Mouse (Mus musculus) heart, adult 18-20 months (tissue): ENCODE data around the gene Mpdu1. TPM values are rescaled to one million over a fixed set of nuclear protein-coding genes. Genes with fewer than 3 reads are reported as not detected.
"Not testable (repeated sequence)": the region's sequence is repeated elsewhere in the genome, so short reads cannot be mapped to it uniquely, and the experiment has no call there.

Source experiments
- DNase-seq, 2 experiments: peaks; one replicate each; pipeline ENCODE4 v3.0.0; 2021 to 2022; ENCODE audit warnings: mixed read lengths in 1 of 2
- microRNA-seq, 2 experiments: library from miRNA; unstranded; fragments of <30 nt; microRNA quantifications; one replicate each; pipeline ENCODE4 v1.2.0; 2022
- total RNA-seq, 2 experiments: library from RNA; stranded (reverse); gene quantifications; 2 replicates each; pipeline ENCODE4 v1.2.3; 2021

Gene Mpdu1
- total RNA-seq, 2 experiments from 2014 or later: 12.3 to 15.6 TPM

DNA sequence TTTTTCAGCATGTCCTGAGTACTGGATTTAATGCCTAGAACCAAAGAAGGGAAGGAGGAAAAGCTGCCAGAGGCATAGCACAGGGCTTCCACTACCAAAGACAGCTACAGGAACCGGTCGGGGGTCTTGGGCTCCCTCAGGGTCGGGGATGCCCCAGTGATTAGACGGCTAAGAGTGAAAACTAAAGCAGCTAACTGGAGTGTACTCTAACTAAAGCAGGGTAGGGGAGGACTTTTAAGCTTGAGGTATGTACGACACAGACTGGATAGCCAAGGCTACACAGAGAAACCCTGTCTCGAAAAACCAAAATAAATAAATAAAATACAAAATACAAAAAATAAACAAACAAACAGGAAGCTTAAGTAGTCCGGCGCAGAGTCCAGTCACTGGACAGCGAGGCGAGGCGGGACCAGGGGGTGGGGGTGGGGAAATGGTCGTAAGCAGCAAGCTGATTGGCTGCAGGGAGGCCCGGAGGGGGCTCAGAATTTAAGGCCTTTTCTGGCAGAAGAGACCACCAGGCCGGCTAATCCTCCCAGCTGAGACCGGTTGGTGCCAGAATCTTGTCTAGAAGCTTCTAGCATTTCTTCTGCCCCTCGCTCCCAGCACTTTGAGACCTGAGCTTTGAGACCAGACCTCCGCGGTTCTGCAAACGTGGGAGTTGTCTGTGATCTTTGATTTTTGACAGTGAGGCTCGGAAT, 40.7 kb downstream of the Mpdu1 start, which contains the start of gene Sat2:
Gene Sat2, plus strand, starts transcription at position 454 of the 698 bp plus-strand sequence.
- peak; percentile 65 to 78 for DNase-seq

DNA sequence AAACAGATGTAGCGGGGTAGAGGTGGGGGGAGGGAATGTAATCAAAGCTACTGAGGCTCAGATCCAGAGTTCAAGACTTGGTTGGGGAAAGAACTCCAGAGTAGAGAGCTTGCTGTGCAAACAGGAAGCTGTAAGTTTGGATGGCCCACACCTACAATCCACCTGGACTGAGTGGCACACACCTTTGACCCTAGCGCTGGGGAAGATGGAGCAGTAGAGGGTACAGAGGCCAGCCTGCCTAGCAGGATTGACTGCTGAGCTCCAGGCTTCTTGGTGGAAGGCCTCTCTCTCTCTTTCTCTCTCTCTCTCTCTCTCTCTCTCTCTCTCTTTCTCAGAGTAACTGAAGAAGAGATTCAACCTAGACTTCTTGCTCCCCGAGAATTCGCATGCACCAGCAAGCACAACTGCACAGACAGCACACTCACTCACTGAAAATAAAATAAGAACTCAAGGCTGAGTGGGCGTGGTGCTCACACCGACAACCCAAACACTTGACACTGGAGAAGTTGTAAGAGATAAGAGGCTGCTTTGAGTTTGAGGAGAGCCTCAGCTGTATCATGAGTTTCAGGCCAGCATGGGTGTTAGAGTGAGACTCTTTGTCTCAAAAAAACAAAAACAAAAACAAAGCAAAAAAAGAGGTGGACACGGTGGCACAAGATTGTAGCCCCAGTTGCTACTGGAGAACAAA, 41.9 kb downstream of the Mpdu1 start:
- no peak for DNase-seq

DNA sequence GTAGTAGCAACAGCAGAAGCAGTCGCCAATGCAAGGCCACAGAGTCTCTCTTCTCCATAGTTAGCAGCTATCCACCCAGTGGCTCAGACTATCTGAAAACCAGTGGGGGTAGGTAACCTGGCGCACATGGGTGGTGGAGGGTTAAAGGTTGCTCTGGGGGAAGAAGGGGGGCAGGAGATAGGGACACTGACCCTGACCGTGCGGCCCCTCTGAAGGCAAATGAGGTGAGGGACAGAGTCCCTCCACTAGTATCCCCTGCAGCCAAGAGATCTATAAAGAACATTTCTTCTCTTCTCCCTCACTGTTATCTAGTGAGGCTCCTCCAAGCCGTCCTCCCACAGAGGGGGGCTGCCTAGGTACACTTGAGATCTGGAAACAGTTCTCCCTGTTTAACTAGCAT, 44.6 kb downstream of the Mpdu1 start, which contains the start of gene Shbg:
Gene Shbg, minus strand, starts transcription at position 101 of the 400 bp plus-strand sequence.
- DNase-seq: no peak

DNA sequence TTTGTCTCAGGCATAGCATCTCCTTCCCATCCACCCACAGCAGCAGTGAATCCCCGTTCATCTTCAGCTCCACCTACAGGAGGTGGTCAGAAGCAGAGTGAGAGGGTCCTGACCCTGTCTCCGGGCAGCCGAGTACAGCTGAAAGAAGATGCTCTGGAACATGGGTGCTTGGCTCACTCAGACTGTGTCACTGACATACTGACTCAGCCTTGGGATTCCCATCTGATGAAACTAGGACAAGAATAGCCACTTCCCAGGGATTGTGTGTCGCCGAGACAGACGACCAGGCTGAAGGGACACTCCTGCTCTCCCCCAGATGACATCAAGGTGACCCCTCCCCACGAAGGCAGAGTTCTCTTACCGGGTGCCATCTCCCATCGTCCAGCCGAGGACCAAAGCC, 45.7 kb downstream of the Mpdu1 start:
- DNase-seq: no peak

DNA sequence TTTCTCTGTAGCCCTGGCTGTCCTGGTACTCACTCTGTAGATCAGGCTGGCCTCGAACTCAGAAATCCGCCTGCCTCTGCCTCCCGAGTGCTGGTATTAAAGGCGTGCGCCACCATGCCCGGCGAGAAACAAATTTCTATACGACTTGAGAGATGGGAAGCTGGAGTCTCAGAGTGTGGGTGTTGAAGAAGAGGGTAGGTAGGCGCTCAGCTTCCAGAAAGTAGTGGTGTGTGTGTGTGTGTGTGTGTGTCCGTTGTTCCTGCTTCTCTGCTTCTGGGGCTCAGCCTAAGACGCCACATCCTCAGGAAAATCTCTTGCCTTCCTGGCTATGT, 48.2 kb downstream of the Mpdu1 start:
- not testable (repeated sequence) for DNase-seq

DNA sequence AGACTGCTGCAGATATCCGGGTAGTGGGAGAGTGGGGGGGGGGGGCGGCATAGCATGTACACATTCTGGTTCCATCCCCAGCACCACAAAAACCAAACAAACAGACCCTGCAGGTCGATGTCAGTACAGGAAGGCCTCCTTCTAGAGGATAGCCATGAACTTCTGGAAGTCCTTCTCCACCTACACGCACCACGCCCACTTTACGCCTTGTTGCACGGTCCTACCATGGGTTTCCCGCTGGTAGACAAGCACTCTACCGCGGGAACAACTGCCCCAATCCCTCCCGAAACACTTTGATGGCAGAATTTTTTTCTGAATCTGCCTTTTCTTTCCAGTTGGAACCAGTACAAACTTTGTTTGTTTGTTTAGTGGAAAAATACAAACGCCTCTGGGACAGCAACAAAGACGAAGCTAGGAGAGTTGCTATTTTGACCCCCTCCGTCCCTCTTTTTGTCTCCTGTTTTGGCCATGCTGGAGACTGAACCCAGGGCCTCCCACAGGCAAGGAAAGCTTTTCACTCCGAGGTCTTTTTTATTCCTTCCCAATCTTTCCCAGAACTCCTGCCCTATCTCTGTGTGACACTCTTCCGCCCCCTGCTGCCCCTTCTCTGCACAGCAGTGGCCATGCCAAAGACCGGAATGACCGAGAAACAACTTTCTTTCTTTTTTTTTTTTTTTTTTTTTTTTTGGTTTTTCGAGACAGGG, 48.7 kb downstream of the Mpdu1 start:
- peak; percentile 85 to 95 for DNase-seq

DNA sequence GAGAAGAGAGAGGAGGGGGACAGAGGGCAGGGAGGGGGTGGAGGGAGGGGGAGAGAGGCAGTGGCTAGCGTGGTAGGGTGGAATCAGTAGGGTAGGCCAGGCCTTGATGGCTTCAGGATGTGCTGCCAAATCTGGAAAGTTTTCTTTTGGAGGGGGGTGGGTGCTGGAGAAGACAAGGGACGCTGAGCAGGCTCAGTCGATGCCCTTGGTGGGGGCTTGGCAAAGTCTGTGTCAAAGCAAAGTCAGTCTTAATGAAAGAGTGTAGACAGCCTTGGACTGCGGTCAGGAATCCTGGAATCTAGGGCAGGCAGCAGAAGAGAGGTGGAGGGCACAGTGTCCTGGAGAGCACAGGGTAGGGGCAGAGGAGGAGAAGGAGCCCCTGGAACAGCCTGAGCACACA, 51.5 kb downstream of the Mpdu1 start:
- DNase-seq: no peak

DNA sequence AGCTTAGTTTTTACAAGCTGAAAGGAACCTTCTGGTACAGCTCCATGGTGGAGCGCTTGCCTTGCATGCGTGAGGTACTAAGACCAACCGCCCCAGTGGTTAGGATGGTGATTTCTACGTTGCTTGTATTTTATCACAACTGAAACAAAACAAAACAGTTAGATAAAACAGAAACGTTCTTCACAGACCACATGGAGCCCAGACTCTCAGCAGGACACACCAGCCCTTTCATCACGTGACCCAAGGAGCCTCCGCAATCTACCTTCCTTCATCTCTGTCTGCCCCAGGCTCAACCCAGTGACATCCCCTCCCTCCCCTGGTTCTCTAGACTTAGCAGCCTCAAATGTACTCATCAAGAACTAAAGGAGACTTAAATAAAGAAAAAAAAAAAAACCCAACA, 53.0 kb downstream of the Mpdu1 start:
- no peak for DNase-seq

DNA sequence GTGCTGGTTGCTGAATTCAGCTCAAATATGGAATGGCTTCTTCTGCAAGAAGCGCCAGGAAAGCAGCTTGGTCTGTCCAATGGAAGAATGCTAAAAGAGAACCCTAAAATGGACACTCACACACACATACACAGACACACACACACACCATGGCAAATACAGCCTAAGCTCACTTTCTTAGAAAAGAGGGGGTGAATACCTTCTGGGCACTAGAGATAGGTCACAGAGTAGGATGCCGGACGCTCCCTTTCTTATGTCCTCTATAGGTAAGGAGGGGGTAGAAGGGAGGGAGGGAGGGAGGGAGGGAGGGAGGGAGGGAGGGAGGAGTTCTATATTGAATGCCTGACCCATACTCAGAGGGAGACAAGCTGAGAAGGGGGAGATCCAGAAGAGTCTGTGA, 53.9 kb downstream of the Mpdu1 start:
- no peak for DNase-seq

DNA sequence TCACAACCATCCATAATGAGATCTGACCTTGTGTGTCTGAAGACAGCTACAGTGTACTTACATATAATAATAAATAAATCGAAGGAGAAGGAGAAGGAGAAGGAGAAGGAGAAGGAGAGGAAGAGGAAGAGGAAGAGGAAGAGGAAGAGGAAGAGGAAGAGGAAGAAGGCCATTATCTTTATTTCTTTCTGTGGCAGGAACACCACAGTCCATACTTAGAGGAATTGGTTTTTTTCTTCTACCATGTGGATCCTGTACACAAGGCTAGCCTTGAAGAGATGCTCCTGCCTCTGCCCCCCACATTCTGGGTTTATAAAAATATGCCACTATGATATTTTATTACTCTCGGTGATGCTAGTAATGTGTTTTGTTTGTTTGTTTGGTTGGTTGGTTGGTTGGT, 55.6 kb downstream of the Mpdu1 start:
- DNase-seq: no peak

Small RNA genes lying within 50 kb of the gene (microRNA-seq; reads per million reads assigned to microRNA genes)
- gene Mir1934: 5.4 to 7.2 reads per million in 2 experiments
- 0 reads per million in 2 experiments for gene Mir467f

Other genes starting within 250 kb of the Mpdu1 start
- gene Kdm6b, start 249.0 kb downstream of the Mpdu1 start, total RNA-seq: 10 to 100 TPM; 15.8 to 18.0 TPM
- under 1 TPM; 0.10 to 0.51 TPM for gene Dnah2, start 113.5 kb downstream of the Mpdu1 start, total RNA-seq
- gene Efnb3, start 102.4 kb downstream of the Mpdu1 start, total RNA-seq: 100 to 1,000 TPM; 111 to 140 TPM
- 1 to 10 TPM; 5.0 to 5.4 TPM for gene Wrap53, start 82.4 kb downstream of the Mpdu1 start, total RNA-seq
- 10 to 100 TPM; 15.0 to 15.5 TPM for gene Trp53, start 82.3 kb downstream of the Mpdu1 start, total RNA-seq
- gene Atp1b2, start 56.7 kb downstream of the Mpdu1 start, total RNA-seq: 10 to 100 TPM; 15.2 to 16.4 TPM
- not detected for gene Shbg, start 44.7 kb downstream of the Mpdu1 start, total RNA-seq
- 1 to 10 TPM; 3.3 to 3.8 TPM for gene Sat2, start 40.6 kb downstream of the Mpdu1 start, total RNA-seq
- gene Fxr2, start 29.7 kb downstream of the Mpdu1 start, total RNA-seq: 10 to 100 TPM; 91.3 to 97.2 TPM
- gene Sox15, start 7.3 kb downstream of the Mpdu1 start, total RNA-seq: not detected
- gene Cd68, start 3.5 kb upstream of the Mpdu1 start, total RNA-seq: 10 to 100 TPM in 1 of 2 experiments, 1 to 10 TPM in 1; 7.3 to 10.5 TPM
- 100 to 1,000 TPM; 185 to 188 TPM for gene Eif4a1, start 9.8 kb upstream of the Mpdu1 start, total RNA-seq
- gene Senp3, start 19.4 kb upstream of the Mpdu1 start, total RNA-seq: 10 to 100 TPM; 27.3 to 35.1 TPM
- 1 to 10 TPM; 1.5 to 1.7 TPM for gene Tnfsf13, start 23.1 kb upstream of the Mpdu1 start, total RNA-seq
- 10 to 100 TPM; 16.9 to 17.1 TPM for gene Tnfsf12, start 33.2 kb upstream of the Mpdu1 start, total RNA-seq
- 1 to 10 TPM; 2.5 to 4.1 TPM for gene Tnfsfm13, start 33.5 kb upstream of the Mpdu1 start, total RNA-seq
- 10 to 100 TPM; 27.4 to 33.4 TPM for gene Polr2a, start 96.0 kb upstream of the Mpdu1 start, total RNA-seq
- gene Slc35g3, start 99.3 kb upstream of the Mpdu1 start, total RNA-seq: not detected
- gene Zbtb4, start 103.3 kb upstream of the Mpdu1 start, total RNA-seq: 10 to 100 TPM; 41.7 to 44.7 TPM
- gene Chrnb1, start 133.3 kb upstream of the Mpdu1 start, total RNA-seq: 1 to 10 TPM; 2.0 to 4.6 TPM
- 1 to 10 TPM; 2.6 to 3.0 TPM for gene Fgf11, start 139.2 kb upstream of the Mpdu1 start, total RNA-seq
- gene Tmem102, start 143.0 kb upstream of the Mpdu1 start, total RNA-seq: under 1 TPM; 0.17 to 0.49 TPM
- not detected for gene Gm39566, start 152.7 kb upstream of the Mpdu1 start, total RNA-seq
- gene Spem2, start 155.8 kb upstream of the Mpdu1 start, total RNA-seq: not detected
- not detected for gene Spem1, start 159.5 kb upstream of the Mpdu1 start, total RNA-seq
- gene Nlgn2, start 175.1 kb upstream of the Mpdu1 start, total RNA-seq: 1 to 10 TPM; 3.3 to 3.9 TPM
- gene Tmem256, start 175.9 kb upstream of the Mpdu1 start, total RNA-seq: 100 to 1,000 TPM; 232 to 246 TPM
- 10 to 100 TPM; 19.6 to 21.4 TPM for gene Plscr3, start 183.7 kb upstream of the Mpdu1 start, total RNA-seq
- gene Tnk1, start 196.1 kb upstream of the Mpdu1 start, total RNA-seq: not detected
- gene Tmem95, start 215.4 kb upstream of the Mpdu1 start, total RNA-seq: not detected
- gene Kctd11, start 218.8 kb upstream of the Mpdu1 start, total RNA-seq: 1 to 10 TPM; 2.0 to 2.5 TPM
- 1 to 10 TPM in 1 of 2 experiments, under 1 TPM in 1; 0.72 to 4.4 TPM for gene Acap1, start 232.9 kb upstream of the Mpdu1 start, total RNA-seq
- gene 2810408A11Rik, start 238.3 kb upstream of the Mpdu1 start, total RNA-seq: under 1 TPM in 1 of 2 experiments, not detected in 1; 0.41 TPM
- gene Neurl4, start 238.4 kb upstream of the Mpdu1 start, total RNA-seq: 10 to 100 TPM; 42.1 to 48.0 TPM